14 mouse cellular contexts compared by ENCODE assay signal in the genomic region with DNA sequence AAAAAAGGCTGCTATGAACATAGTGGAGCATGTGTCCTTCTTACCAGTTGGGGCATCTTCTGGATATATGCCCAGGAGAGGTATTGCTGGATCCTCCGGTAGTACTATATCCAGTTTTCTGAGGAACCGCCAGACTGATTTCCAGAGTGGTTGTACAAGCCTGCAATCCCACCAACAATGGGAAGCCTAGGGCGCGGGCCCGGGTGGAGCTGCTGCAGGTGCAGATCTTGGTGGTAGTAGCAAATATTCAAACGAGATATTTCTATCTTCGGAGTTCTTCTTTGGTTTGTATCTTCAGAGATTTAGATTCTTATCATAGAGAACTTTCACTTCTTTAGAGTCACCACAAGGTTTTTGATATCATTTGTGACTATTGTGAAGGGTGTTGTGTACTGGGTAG. TPM values are rescaled to one million over a fixed set of nuclear protein-coding genes. Genes with fewer than 3 reads are reported as not detected.
DNase-seq lines count a peak whose midpoint lies in the region; ATAC-seq and TF ChIP-seq lines count a peak whose summit lies in the region.
"Not testable (repeated sequence)": the region's sequence is repeated elsewhere in the genome, so short reads cannot be mapped to it uniquely, and the experiment has no call there.
"Had no signal": no experiment of that assay in that cellular context is flagged by ENCODE, and none has a peak within 500 bp of the region (broad histone marks: within the 10 kb centered on the region; RNA-seq: fewer than 3 reads in every experiment).

No protein-coding gene starts in this region.

- H3K4me1 ChIP-seq in embryonic facial prominence, embryonic 11.5 days (ENCODE audit: control insufficient read depth, insufficient read depth, low read length); hindbrain, postnatal 0 days (ENCODE audit: insufficient read depth, low read length): not testable (repeated sequence)

- not testable (repeated sequence) for H3K27me3 ChIP-seq in embryonic facial prominence, embryonic 11.5 days (ENCODE audit: control insufficient read depth, insufficient read depth, low read length); hindbrain, postnatal 0 days (ENCODE audit: insufficient read depth, low read length)

- DNase-seq in A20 (ENCODE audit: low read depth, low spot score) (peak; percentile 4), liver (peak; percentile 1)
- DNase-seq in adrenal gland, adult 18-20 months (ENCODE audit: low spot score in 2 of 2) = peak; percentile 1 to 16
- DNase-seq in embryonic facial prominence, embryonic 11.5 days (ENCODE audit: low spot score) = peak; percentile 75
- peak; percentile 2 for DNase-seq in hindbrain, postnatal 0 days (ENCODE audit: low spot score)
- DNase-seq in right cerebral cortex, postnatal 4 days = peak; percentile 6

- TF ChIP-seq CTCF in hindbrain, postnatal 0 days (IDR thresholded peaks at IDR 0.05; ENCODE audit: low read depth) = not testable (repeated sequence)

- H3K9me3 ChIP-seq in embryonic facial prominence, embryonic 11.5 days (replicated peaks; ENCODE audit: control insufficient read depth, low read length); hindbrain, postnatal 0 days (ENCODE audit: low read length): not testable (repeated sequence)

- WGBS in embryonic facial prominence, embryonic 11.5 days = 92% methylated on average over 6 of the region's 7 CpGs
- 82% methylated on average over 6 of the region's 7 CpGs for WGBS in hindbrain, postnatal 0 days

- not testable (repeated sequence) for H3K4me2 ChIP-seq in embryonic facial prominence, embryonic 11.5 days (ENCODE audit: low read depth, low read length); hindbrain, postnatal 0 days (ENCODE audit: low read depth, low read length)

- not testable (repeated sequence) for H3K9ac ChIP-seq in embryonic facial prominence, embryonic 11.5 days (replicated peaks; ENCODE audit: low read length); hindbrain, postnatal 0 days (replicated peaks; ENCODE audit: low read length)

- not testable (repeated sequence) for ATAC-seq in embryonic facial prominence, embryonic 11.5 days (replicated peaks; ENCODE audit: insufficient number of reproducible peaks, low FRiP score, low TSS enrichment, low read depth); hindbrain, postnatal 0 days
- ATAC-seq in granulocyte monocyte progenitor cell, adult 5-6 weeks (replicated peaks; ENCODE audit: poor library complexity, severe bottlenecking) = peak; percentile 80
- ATAC-seq in megakaryocyte-erythroid progenitor cell, adult 5-6 weeks (replicated peaks; ENCODE audit: low FRiP score, low TSS enrichment, poor library complexity, severe bottlenecking) = peak; percentile 84; the same call in 1 of the 2 replicates

- not testable (repeated sequence) for H3K4me3 ChIP-seq in embryonic facial prominence, embryonic 11.5 days (ENCODE audit: low read depth, low read length); hindbrain, postnatal 0 days (ENCODE audit: low read length)

- H3K27ac ChIP-seq in embryonic facial prominence, embryonic 11.5 days (replicated peaks; ENCODE audit: low read depth, low read length); hindbrain, postnatal 0 days: not testable (repeated sequence)

- H3K36me3 ChIP-seq in embryonic facial prominence, embryonic 11.5 days (replicated peaks; ENCODE audit: control insufficient read depth, insufficient read depth, low read depth, low read length); hindbrain, postnatal 0 days (ENCODE audit: insufficient read depth, low read length): not testable (repeated sequence)

RNA-seq across cellular contexts. Expression of gene Btbd35f27, which starts 52.7 kb away (rescaled TPM):
- total RNA-seq in adrenal gland, adult 18-20 months (2021) = not detected
- not detected in 2 replicates for polyA plus RNA-seq in embryonic facial prominence, embryonic 11.5 days (2014; fragmentation: Nextera tagmentation; extraction: Ambion mirVana)
- total RNA-seq in granulocyte monocyte progenitor cell, adult 5-6 weeks (2014; fragmentation: Nextera tagmentation) = not detected in 2 replicates
- total RNA-seq in granulocyte monocyte progenitor cell, adult 5-6 weeks (2017) = not detected in 2 replicates
- total RNA-seq in hindbrain, postnatal 0 days (2014; rRNA removed) = not detected in 2 replicates
- not detected in 2 replicates for polyA plus RNA-seq in hindbrain, postnatal 0 days (2015; fragmentation: Nextera tagmentation; extraction: Ambion mirVana)
- total RNA-seq in megakaryocyte-erythroid progenitor cell, adult 5-6 weeks (2014; fragmentation: Nextera tagmentation) = not detected in 2 replicates
- not detected in 2 replicates for total RNA-seq in megakaryocyte-erythroid progenitor cell, adult 5-6 weeks (2017)
- total RNA-seq: adrenal gland, adult 8-10 months; left cerebral cortex, postnatal 25 days; MEL had no signal
- polyA plus RNA-seq: hindbrain, embryonic 15.5 days; midbrain, embryonic 11.5 days; neural tube, embryonic 13.5 days had no signal

Comparison
In these comparisons a context has a peak if more than half of its experiments do, and no peak if none do; other contexts are left out.
1. DNase-seq: peak in every context shown above with its lines; median percentile 75 in embryonic facial prominence, embryonic 11.5 days; 8 in adrenal gland, adult 18-20 months; 6 in right cerebral cortex, postnatal 4 days; 4 in A20; 2 in hindbrain, postnatal 0 days; 1 in liver.